Mouse (Mus musculus): ENCODE measurements around the gene Kcnq4. TPM values are rescaled to one million over a fixed set of nuclear protein-coding genes. Genes with fewer than 3 reads are reported as not detected.

Gene Kcnq4
- polyA plus RNA-seq, 1 experiment, result 0.86 TPM

- Histone ChIP-seq H3K4me3 (ENCODE audit: insufficient read depth, low read depth, low read length) (no peak overlapping the region), H3K4me1 (ENCODE audit: control insufficient read depth, insufficient read depth, low read length) (peaks cover under 1% of the 10 kb centered on the region; the same call in 1 of the 2 replicates), H3K36me3 (ENCODE audit: control insufficient read depth, insufficient read depth, low read length) (no peaks in the 10 kb centered on the region), H3K27ac (ENCODE audit: insufficient read depth, low read depth, low read length) (no peak overlapping the region), H3K27me3 (replicated peaks; ENCODE audit: control insufficient read depth, insufficient read depth, low read length) (no peaks in the 10 kb centered on the region)
- peak; percentile 17 for DNase-seq
- TF ChIP-seq CTCF (conservative IDR thresholded peaks at IDR 0.05; ENCODE audit: insufficient read depth, insufficient read length, low read depth, low read length) (no peak), POLR2A (IDR thresholded peaks at IDR 0.05; ENCODE audit: low read depth, low read length) (no peak)
- 67% methylated on average over 4 of the region's 4 CpGs for WGBS
Observed at GRCm38 (mm10) chr4:120726174-120726573, 22.2 kb downstream of the Kcnq4 start.

GRCm38 (mm10) chr4:120725516-120726090, 22.8 kb downstream of the Kcnq4 start:
- no peak for TF ChIP-seq CTCF (conservative IDR thresholded peaks at IDR 0.05; ENCODE audit: insufficient read depth, insufficient read length, low read depth, low read length)
- TF ChIP-seq POLR2A (IDR thresholded peaks at IDR 0.05; ENCODE audit: low read depth, low read length), result no peak
- H3K4me3 ChIP-seq (ENCODE audit: insufficient read depth, low read depth, low read length), result no peak overlapping the region
- H3K36me3 ChIP-seq (ENCODE audit: control insufficient read depth, insufficient read depth, low read length), result no peaks in the 10 kb centered on the region
- no peak for DNase-seq
- H3K27me3 ChIP-seq (replicated peaks; ENCODE audit: control insufficient read depth, insufficient read depth, low read length), result no peaks in the 10 kb centered on the region
- H3K27ac ChIP-seq (ENCODE audit: insufficient read depth, low read depth, low read length), result no peak overlapping the region
- no peaks in the 10 kb centered on the region for H3K4me1 ChIP-seq (ENCODE audit: control insufficient read depth, insufficient read depth, low read length)
- 58% methylated on average over 5 of the region's 5 CpGs for WGBS

DNA sequence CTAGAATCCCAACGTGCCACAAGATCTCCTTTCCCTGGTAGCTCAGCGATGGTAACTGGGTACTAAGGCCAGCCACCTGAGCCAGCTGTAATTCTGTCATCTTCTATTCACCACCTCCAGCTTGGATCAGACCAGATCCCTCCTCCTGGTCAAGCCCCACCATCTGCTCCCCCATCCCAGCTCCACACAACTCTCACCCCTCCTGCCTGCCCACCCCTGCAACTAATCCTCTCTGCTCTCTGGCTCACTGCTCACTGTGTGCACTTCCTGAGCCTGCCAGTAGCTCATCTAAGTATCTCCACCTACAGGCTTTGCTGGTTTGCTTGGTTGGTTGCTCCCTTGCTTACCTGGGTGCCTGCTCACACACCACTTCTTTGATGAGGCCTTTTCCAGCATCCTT, 26.8 kb downstream of the Kcnq4 start:
- no peak for TF ChIP-seq POLR2A (IDR thresholded peaks at IDR 0.05; ENCODE audit: low read depth, low read length)
- no peak for TF ChIP-seq CTCF (conservative IDR thresholded peaks at IDR 0.05; ENCODE audit: insufficient read depth, insufficient read length, low read depth, low read length)
- H3K36me3 ChIP-seq (ENCODE audit: control insufficient read depth, insufficient read depth, low read length), result no peaks in the 10 kb centered on the region
- H3K27ac ChIP-seq (ENCODE audit: insufficient read depth, low read depth, low read length), result no peak overlapping the region
- H3K4me3 ChIP-seq (ENCODE audit: insufficient read depth, low read depth, low read length), result no peak overlapping the region
- no peaks in the 10 kb centered on the region for H3K27me3 ChIP-seq (replicated peaks; ENCODE audit: control insufficient read depth, insufficient read depth, low read length)
- no peaks in the 10 kb centered on the region for H3K4me1 ChIP-seq (ENCODE audit: control insufficient read depth, insufficient read depth, low read length)
- DNase-seq, result no peak
- WGBS, result 66% methylated on average over 2 of the region's 2 CpGs

- Histone ChIP-seq H3K36me3 (ENCODE audit: control insufficient read depth, insufficient read depth, low read length) (no peaks in the 10 kb centered on the region), H3K4me3 (ENCODE audit: insufficient read depth, low read depth, low read length) (no peak overlapping the region), H3K27me3 (replicated peaks; ENCODE audit: control insufficient read depth, insufficient read depth, low read length) (no peaks in the 10 kb centered on the region), H3K27ac (ENCODE audit: insufficient read depth, low read depth, low read length) (no peak overlapping the region), H3K4me1 (ENCODE audit: control insufficient read depth, insufficient read depth, low read length) (no peaks in the 10 kb centered on the region)
- no peak for DNase-seq
- WGBS, result 38% methylated on average over 5 of the region's 5 CpGs
- TF ChIP-seq POLR2A (IDR thresholded peaks at IDR 0.05; ENCODE audit: low read depth, low read length), result no peak
- TF ChIP-seq CTCF (conservative IDR thresholded peaks at IDR 0.05; ENCODE audit: insufficient read depth, insufficient read length, low read depth, low read length), result no peak
Observed at GRCm38 (mm10) chr4:120719152-120719551, 29.3 kb downstream of the Kcnq4 start.

DNA sequence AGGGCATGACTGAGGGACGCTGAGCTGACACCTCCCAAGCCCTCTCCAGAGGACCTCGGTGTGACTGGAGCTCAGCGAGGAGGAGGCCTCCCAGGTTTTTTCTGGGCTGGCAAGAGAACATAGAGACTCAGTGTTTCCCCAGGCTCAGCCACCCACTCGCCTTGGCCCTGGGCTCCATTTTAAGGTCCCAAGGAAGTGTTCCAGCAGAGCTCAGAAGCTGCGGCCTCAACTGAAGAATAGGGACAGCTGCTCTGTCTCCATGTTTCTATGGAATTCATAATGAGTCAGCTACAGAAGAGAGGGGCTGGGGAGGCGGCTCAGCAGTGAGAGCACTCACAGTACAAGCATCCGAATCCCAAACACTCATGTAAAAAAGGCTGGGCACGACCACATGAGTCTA, 30.8 kb downstream of the Kcnq4 start:
- 76% methylated on average over 8 of the region's 8 CpGs for WGBS
- no peak for TF ChIP-seq POLR2A (IDR thresholded peaks at IDR 0.05; ENCODE audit: low read depth, low read length)
- Histone ChIP-seq H3K4me3 (ENCODE audit: insufficient read depth, low read depth, low read length) (no peak overlapping the region), H3K4me1 (ENCODE audit: control insufficient read depth, insufficient read depth, low read length) (no peaks in the 10 kb centered on the region), H3K27ac (ENCODE audit: insufficient read depth, low read depth, low read length) (no peak overlapping the region), H3K36me3 (ENCODE audit: control insufficient read depth, insufficient read depth, low read length) (no peaks in the 10 kb centered on the region), H3K27me3 (replicated peaks; ENCODE audit: control insufficient read depth, insufficient read depth, low read length) (no peaks in the 10 kb centered on the region)
- DNase-seq, result no peak

DNA sequence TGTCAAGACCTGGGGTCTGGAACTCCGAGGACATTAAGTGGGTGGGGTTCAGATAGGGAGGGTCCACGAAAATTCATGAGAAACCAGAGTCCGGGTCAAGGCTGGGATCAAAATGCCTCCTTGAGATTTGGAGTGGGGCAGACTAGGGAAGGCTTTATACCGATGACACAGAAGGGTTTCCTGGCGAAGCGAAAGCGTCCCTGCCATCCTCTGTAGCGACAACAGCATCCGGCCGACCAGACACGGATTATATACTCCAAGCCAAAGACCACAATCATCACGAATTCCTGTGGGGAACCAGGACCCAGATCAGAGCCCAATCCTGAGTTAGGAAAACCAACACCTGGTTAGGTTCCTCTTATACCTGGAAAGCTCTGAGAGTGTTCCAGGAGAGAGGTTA, 31.6 kb downstream of the Kcnq4 start:
- no peak overlapping the region for H3K27ac ChIP-seq (ENCODE audit: insufficient read depth, low read depth, low read length)
- no peaks in the 10 kb centered on the region for H3K4me1 ChIP-seq (ENCODE audit: control insufficient read depth, insufficient read depth, low read length)
- no peak for DNase-seq
- no peaks in the 10 kb centered on the region for H3K27me3 ChIP-seq (replicated peaks; ENCODE audit: control insufficient read depth, insufficient read depth, low read length)
- WGBS, result 29% methylated on average over 12 of the region's 12 CpGs
- TF ChIP-seq CTCF (conservative IDR thresholded peaks at IDR 0.05; ENCODE audit: insufficient read depth, insufficient read length, low read depth, low read length) (no peak), POLR2A (IDR thresholded peaks at IDR 0.05; ENCODE audit: low read depth, low read length) (no peak)
- peak overlapping the region; percentile 44; the same call in 1 of the 2 replicates for H3K4me3 ChIP-seq (ENCODE audit: insufficient read depth, low read depth, low read length)
- no peaks in the 10 kb centered on the region for H3K36me3 ChIP-seq (ENCODE audit: control insufficient read depth, insufficient read depth, low read length)

DNA sequence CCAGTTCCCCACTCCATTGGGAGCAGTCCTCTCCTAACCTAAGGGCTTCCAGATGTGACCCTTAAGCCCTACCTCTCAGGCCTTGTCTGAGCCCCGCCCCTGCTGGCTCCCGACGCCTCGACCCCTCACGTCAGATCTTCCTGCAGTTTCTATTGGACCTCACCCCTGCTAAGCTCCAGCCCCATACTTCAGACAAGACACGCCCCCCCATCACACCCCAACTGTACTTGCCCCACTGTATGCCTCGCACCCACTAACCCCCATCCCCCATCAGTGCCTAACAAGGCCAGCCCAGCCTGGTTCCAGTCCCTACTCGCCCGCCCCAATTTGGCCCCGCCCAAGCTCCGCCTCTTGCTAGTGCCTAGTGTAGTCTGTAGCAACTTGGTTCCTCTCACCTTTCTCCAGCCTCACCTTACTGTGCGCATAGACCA, 32.3 kb downstream of the Kcnq4 start:
- DNase-seq, result peak; percentile 64
- Histone ChIP-seq H3K36me3 (ENCODE audit: control insufficient read depth, insufficient read depth, low read length) (no peaks in the 10 kb centered on the region), H3K27me3 (replicated peaks; ENCODE audit: control insufficient read depth, insufficient read depth, low read length) (no peaks in the 10 kb centered on the region), H3K4me1 (ENCODE audit: control insufficient read depth, insufficient read depth, low read length) (no peaks in the 10 kb centered on the region), H3K4me3 (ENCODE audit: insufficient read depth, low read depth, low read length) (peak overlapping the region; percentile 44), H3K27ac (ENCODE audit: insufficient read depth, low read depth, low read length) (no peak overlapping the region)
- TF ChIP-seq CTCF (conservative IDR thresholded peaks at IDR 0.05; ENCODE audit: insufficient read depth, insufficient read length, low read depth, low read length), result no peak
- no peak for TF ChIP-seq POLR2A (IDR thresholded peaks at IDR 0.05; ENCODE audit: low read depth, low read length)
- WGBS, result 6% methylated on average over 12 of the region's 12 CpGs
